Mouse (Mus musculus): ENCODE results near the gene Lce1l.
"Not testable (repeated sequence)": the region's sequence is repeated elsewhere in the genome, so short reads cannot be mapped to it uniquely, and the experiment has no call there.

The Lce1l gene

DNA sequence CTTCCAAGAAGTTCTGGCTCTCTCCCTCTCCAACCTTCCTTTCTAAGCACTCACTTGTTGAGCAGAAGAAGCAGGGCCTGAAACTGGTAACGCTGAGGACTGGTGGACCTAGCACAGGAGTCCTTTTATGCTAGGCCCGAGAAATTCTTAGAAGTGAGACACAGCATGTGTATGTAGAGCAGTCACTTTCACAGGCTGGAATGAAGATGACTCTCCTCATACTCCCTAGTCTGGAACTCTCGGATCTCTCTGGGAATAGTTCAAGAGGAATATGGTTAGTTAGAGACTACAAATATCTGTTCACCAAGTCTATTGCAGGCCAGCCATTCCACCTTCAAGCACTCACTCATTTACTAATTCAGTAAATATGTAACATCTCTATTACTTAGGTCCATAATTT lies at the start of gene Lce1l:
Gene Lce1l, minus strand, starts transcription at position 101 of the 400 bp plus-strand sequence.
- DNase-seq (ENCODE audit: low read depth, low spot score) = no peak

GRCm38 (mm10) chr3:92894489-92894888 lies 43.4 kb upstream of the Lce1l start:
- no peak for DNase-seq (ENCODE audit: low read depth, low spot score)

- DNase-seq (ENCODE audit: low read depth, low spot score) = peak; percentile 28
Observed at GRCm38 (mm10) chr3:92894063-92894462, 43.0 kb upstream of the Lce1l start.

DNA sequence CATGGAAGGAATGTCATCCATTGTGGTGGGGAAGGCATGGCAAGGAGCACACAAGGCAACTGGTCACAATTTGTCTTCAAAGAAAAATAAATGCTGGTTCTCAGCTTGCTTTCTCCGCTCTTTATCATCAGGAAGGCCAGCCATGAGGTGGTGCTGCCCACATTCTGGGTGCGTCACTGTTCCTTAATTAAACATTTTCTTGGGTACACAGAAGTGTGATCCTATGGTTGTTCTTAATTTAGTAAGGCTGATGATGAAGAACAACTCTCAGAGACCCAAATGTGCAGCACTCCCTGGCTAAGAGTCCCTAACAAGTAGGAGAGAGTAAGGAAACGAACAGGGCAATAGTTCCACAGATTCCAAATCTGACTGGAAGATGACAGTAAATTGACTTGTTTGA lies 23.1 kb upstream of the Lce1l start:
- no peak for DNase-seq (ENCODE audit: low read depth, low spot score)

- DNase-seq (ENCODE audit: low read depth, low spot score) = no peak
Observed at GRCm38 (mm10) chr3:92870116-92870515, 19.0 kb upstream of the Lce1l start, which contains the start of gene 2310050C09Rik. TSS of gene 2310050C09Rik (minus strand) at chr3:92870216.

DNA sequence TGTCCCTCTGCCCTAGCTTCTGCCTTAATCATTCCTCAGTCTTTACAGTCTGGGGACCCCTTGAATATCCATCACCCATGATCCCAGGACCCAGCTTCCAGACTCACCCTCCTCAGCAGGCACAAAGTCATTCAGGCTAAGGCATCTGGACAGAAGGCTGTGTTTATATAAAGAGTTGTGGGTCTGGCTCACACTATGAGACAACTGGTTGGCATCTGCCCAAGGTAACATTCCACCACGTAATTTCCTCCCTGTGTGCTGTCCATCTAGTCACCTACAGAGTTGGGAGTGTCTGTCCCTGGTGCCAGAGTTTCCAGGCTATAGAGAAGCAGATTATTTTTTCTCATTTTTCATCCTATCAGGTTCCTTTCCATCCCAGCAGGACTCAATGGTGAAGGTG lies 24.0 kb downstream of the Lce1l start, which contains the start of gene Kprp:
Gene Kprp, minus strand, starts transcription at position 140 of the 400 bp plus-strand sequence.
- peak; percentile 77 for DNase-seq (ENCODE audit: low read depth, low spot score)

- DNase-seq (ENCODE audit: low read depth, low spot score) = peak; percentile 62
Observed at GRCm38 (mm10) chr3:92825808-92826207, 25.3 kb downstream of the Lce1l start.

GRCm38 (mm10) chr3:92816036-92816435 lies 35.0 kb downstream of the Lce1l start:
- DNase-seq (ENCODE audit: low read depth, low spot score) = not testable (repeated sequence)

DNA sequence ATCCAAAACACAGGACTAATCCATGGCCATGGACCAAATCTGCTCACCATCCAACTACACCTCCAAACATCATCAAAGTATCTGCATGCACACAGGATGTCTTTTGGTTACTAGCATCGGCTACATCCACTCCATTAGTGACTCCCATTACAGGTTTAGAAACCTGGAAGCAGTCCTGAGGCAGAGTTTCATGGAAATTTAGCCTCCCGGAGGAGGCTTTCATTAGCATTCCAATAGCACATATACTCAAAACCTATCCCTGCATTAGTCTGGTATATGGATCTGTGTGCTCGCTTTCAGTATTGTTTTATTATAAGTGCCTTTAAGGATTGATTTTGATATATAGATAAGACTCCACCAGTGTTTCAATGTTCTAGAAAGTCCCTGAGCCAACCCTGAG lies 35.5 kb downstream of the Lce1l start:
- no peak for DNase-seq (ENCODE audit: low read depth, low spot score)

DNA sequence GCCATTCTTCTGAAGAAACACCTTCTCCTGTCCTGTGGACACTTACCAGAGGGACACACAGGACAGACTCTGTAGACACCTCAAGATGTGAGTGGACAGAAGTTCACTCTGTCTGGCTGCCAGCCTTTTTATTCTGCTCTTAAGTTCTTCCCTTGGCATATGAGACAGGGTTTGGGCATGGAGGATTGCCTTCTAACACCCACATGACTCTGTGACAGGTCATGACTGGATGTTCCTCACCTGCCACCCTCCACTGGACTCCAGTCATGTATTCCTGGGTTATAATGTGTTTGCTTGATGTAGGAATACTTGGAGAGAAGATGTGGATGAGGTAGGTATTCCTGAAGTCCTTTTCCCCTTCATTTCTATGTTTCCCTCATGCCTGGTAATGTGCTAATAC lies 43.3 kb downstream of the Lce1l start, which contains the start of gene Lce1k:
Gene Lce1k, minus strand, starts transcription at position 101 of the 400 bp plus-strand sequence.
- no peak for DNase-seq (ENCODE audit: low read depth, low spot score)

All from 3T3-L1 (cell line).